Mouse (Mus musculus) kidney, adult 2 months (tissue): ENCODE measurements around the gene Ggt5.

Source experiments
- CTCF ChIP-seq: fragments of 200-500 bp; conservative IDR thresholded peaks from 2 replicates; pipeline ENCODE4 v1.5.1; 2011; ENCODE audit warnings: low read depth, mild to moderate bottlenecking, control low read depth, low read length, moderate library complexity, mixed read lengths; ENCODE audit not compliant: insufficient read depth, insufficient read length
- POLR2A ChIP-seq: fragments of 200-500 bp; IDR thresholded peaks from one replicate; pipeline ENCODE4 v1.6.1; 2011; ENCODE audit warnings: low read depth, low read length, control low read depth

DNA sequence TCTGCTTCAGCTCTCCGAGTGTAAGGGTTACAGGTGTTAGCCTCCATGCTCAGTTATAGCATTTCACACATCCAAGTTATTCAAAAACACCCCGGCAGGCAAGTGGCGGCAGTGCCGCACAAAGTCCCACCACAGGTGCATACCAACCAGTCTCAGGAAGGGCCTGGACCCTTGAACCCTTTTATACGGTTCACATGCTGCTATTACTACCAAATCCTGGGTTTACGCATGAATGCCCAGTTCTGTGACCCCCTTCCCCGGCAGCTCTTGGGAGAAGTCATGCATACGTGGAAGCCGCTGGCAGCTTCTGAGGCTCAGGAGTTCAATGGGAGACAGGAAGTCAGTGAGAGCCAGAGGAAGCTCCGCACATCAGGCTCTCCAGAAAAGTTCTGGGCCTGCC lies 16.0 kb upstream of the Ggt5 start:
- TF ChIP-seq CTCF (no peak), POLR2A (no peak)
